Mouse (Mus musculus) forebrain, postnatal 0 days (tissue): ENCODE data around the gene Npy4r. TPM values are rescaled to one million over a fixed set of nuclear protein-coding genes. Genes with fewer than 3 reads are reported as not detected.
A peak's percentile ranks its signal among the peaks of the same experiment; 100 is the strongest.

ENCODE experiments used
- ATAC-seq: fragments of 200-750 bp; cut with Nextera tagmentation; 2 replicates; pipeline ENCODE4 v1.8.0; 2017; ENCODE audit warnings: mild to moderate bottlenecking, moderate library complexity
- DNase-seq: peaks from one replicate; pipeline ENCODE4 v3.0.0-alpha.2; 2015
- H3K27ac ChIP-seq: fragments of 300-500 bp; sonication (generic); 2 replicates; pipeline ENCODE4 v1.5.1; 2014; ENCODE audit warnings: low read depth, mild to moderate bottlenecking, antibody characterized with exemption, low read length, moderate library complexity, mixed read lengths
- H3K27me3 ChIP-seq: fragments of 300-500 bp; sonication (generic); 2 replicates; pipeline ENCODE4 v1.6.1; 2014; ENCODE audit warnings: mild to moderate bottlenecking, low read length, mixed read lengths; ENCODE audit not compliant: insufficient read depth
- H3K36me3 ChIP-seq: fragments of 300-500 bp; sonication (generic); 2 replicates; pipeline ENCODE4 v1.6.1; 2014; ENCODE audit warnings: mild to moderate bottlenecking, moderate library complexity; ENCODE audit not compliant: insufficient read depth
- H3K4me1 ChIP-seq: fragments of 300-500 bp; sonication (generic); 2 replicates; pipeline ENCODE4 v1.6.1; 2014; ENCODE audit warnings: antibody characterized with exemption; ENCODE audit not compliant: insufficient read depth
- H3K4me2 ChIP-seq: fragments of 300-500 bp; sonication (generic); 2 replicates; pipeline ENCODE4 v1.6.1; 2014; ENCODE audit warnings: low read depth, mild to moderate bottlenecking, moderate library complexity
- H3K4me3 ChIP-seq: fragments of 300-500 bp; sonication (generic); 2 replicates; pipeline ENCODE4 v1.5.1; 2014; ENCODE audit warnings: low read depth, low read length, mixed read lengths
- H3K9ac ChIP-seq: fragments of 300-500 bp; sonication (generic); 2 replicates; pipeline ENCODE4 v1.6.1; 2014; ENCODE audit warnings: mild to moderate bottlenecking
- H3K9me3 ChIP-seq: fragments of 300-500 bp; sonication (generic); 2 replicates; pipeline ENCODE4 v1.6.1; 2016; ENCODE audit warnings: low read length
- CTCF ChIP-seq: sonication (generic); IDR thresholded peaks from 2 replicates; pipeline ENCODE4 v1.5.1; 2016; ENCODE audit warnings: antibody characterized with exemption, control low read depth, low read depth
- WGBS: fragments of 180-500 bp; shearing (Covaris S2); extraction: QIAGEN DNeasy Blood & Tissue Kit; methylation state at CpG from one replicate; pipeline ENCODE4 v1.1.7; 2014; 5-methylcytosine and 5-hydroxymethylcytosine counted together
- polyA plus RNA-seq: library from polyadenylated mRNA; unstranded; fragments of >200 nt; fragmentation: Nextera tagmentation; extraction: Ambion mirVana; gene quantifications from 2 replicates; pipeline ENCODE4 v1.2.1, GENCODE M21; 2015
- total RNA-seq: library from RNA; depleted of rRNA; stranded (reverse); fragments of >200 nt; gene quantifications from 2 replicates; pipeline ENCODE4 v1.2.3, GENCODE M21; 2014; rRNA removed

Npy4r gene
- 0.08 and 0.19 TPM in 2 replicates for total RNA-seq
- polyA plus RNA-seq: 0.05 and 0.10 TPM in 2 replicates

- Histone ChIP-seq H3K36me3 (no peaks in the 10 kb centered on the region), H3K4me2 (no peak within 1 kb of the TSS), H3K27me3 (0 out of 2 replicates have a peak, but pooled peaks cover 4% of the 10 kb centered on the region), H3K4me1 (no peaks in the 10 kb centered on the region), H3K4me3 (no peak within 1 kb of the TSS), H3K9me3 (no peaks in the 10 kb centered on the region), H3K27ac (no peak within 1 kb of the TSS), H3K9ac (no peak within 1 kb of the TSS)
- WGBS: 23% methylated on average over 16 of the region's 16 CpGs
- TF ChIP-seq CTCF: no peak
- DNase-seq: no peak
- ATAC-seq: peak; percentile 30; the same call in 1 of the 2 replicates
Observed at GRCm38 (mm10) chr14:34152342-34152741, at the start of gene Npy4r. Gene Npy4r, minus strand, starts transcription at chr14:34152489.

GRCm38 (mm10) chr14:34201231-34202035 is 49.1 kb upstream of the Npy4r start, which contains the start of gene Gprin2:
Gene Gprin2, minus strand, starts transcription at chr14:34201653.
- peak; percentile 70 for ATAC-seq
- Histone ChIP-seq H3K4me2 (peak within 1 kb of the TSS; percentile 71), H3K4me1 (peaks cover 7% of the 10 kb centered on the region; the same call in 1 of the 2 replicates), H3K27ac (peak within 1 kb of the TSS; percentile 79), H3K4me3 (peak within 1 kb of the TSS; percentile 76), H3K36me3 (no peaks in the 10 kb centered on the region), H3K27me3 (no peaks in the 10 kb centered on the region), H3K9ac (peak within 1 kb of the TSS; percentile 84), H3K9me3 (no peaks in the 10 kb centered on the region)
- WGBS: 3% methylated on average over 31 of the region's 52 CpGs
- peak; percentile 61 for DNase-seq
- TF ChIP-seq CTCF: peak; percentile 3; the same call in 1 of the 2 replicates

GRCm38 (mm10) chr14:34200738-34201230 is 48.5 kb upstream of the Npy4r start:
- H3K9me3 ChIP-seq: no peaks in the 10 kb centered on the region
- peak overlapping the region; percentile 79 for H3K27ac ChIP-seq
- no peaks in the 10 kb centered on the region for H3K36me3 ChIP-seq
- H3K4me1 ChIP-seq: peaks cover 7% of the 10 kb centered on the region; the same call in 1 of the 2 replicates
- TF ChIP-seq CTCF: peak; percentile 34; the same call in 1 of the 2 replicates
- H3K4me2 ChIP-seq: peak overlapping the region; percentile 71
- H3K4me3 ChIP-seq: peak overlapping the region; percentile 76
- WGBS: under 1% methylated on average over 19 of the region's 19 CpGs
- ATAC-seq (peak; percentile 89), DNase-seq (peak; percentile 68)
- H3K27me3 ChIP-seq: no peaks in the 10 kb centered on the region
- H3K9ac ChIP-seq: peak overlapping the region; percentile 84

- Histone ChIP-seq H3K4me2 (no peak overlapping the region), H3K27me3 (no peaks in the 10 kb centered on the region), H3K9me3 (no peaks in the 10 kb centered on the region), H3K36me3 (peaks cover 20% of the 10 kb centered on the region), H3K4me3 (no peak overlapping the region), H3K27ac (no peak overlapping the region), H3K9ac (no peak overlapping the region), H3K4me1 (peaks cover 7% of the 10 kb centered on the region; the same call in 1 of the 2 replicates)
- no peak for ATAC-seq
- WGBS: 42% methylated on average over 4 of the region's 4 CpGs
- no peak for TF ChIP-seq CTCF
- DNase-seq: no peak
Observed at GRCm38 (mm10) chr14:34196706-34197105, 44.4 kb upstream of the Npy4r start.

- Histone ChIP-seq H3K4me3 (no peak overlapping the region), H3K9me3 (no peaks in the 10 kb centered on the region), H3K27ac (no peak overlapping the region), H3K4me1 (peaks cover 7% of the 10 kb centered on the region; the same call in 1 of the 2 replicates), H3K36me3 (peaks cover 20% of the 10 kb centered on the region), H3K9ac (no peak overlapping the region), H3K27me3 (no peaks in the 10 kb centered on the region), H3K4me2 (no peak overlapping the region)
- 91% methylated on average over 15 of the region's 15 CpGs for WGBS
- no peak for TF ChIP-seq CTCF
- no peak for ATAC-seq
- no peak for DNase-seq
Observed at GRCm38 (mm10) chr14:34195466-34195865, 43.2 kb upstream of the Npy4r start.

- Histone ChIP-seq H3K4me1 (no peaks in the 10 kb centered on the region), H3K4me3 (no peak overlapping the region), H3K27me3 (no peaks in the 10 kb centered on the region), H3K4me2 (no peak overlapping the region), H3K36me3 (peaks cover 20% of the 10 kb centered on the region), H3K9ac (no peak overlapping the region), H3K9me3 (no peaks in the 10 kb centered on the region), H3K27ac (no peak overlapping the region)
- TF ChIP-seq CTCF: no peak
- ATAC-seq (no peak), DNase-seq (no peak)
- 87% methylated on average over 4 of the region's 4 CpGs for WGBS
Observed at GRCm38 (mm10) chr14:34193879-34194278, 41.6 kb upstream of the Npy4r start.

GRCm38 (mm10) chr14:34190361-34190760 is 38.1 kb upstream of the Npy4r start:
- no peak overlapping the region for H3K27ac ChIP-seq
- no peaks in the 10 kb centered on the region for H3K9me3 ChIP-seq
- H3K27me3 ChIP-seq: no peaks in the 10 kb centered on the region
- TF ChIP-seq CTCF: no peak
- no peak overlapping the region for H3K4me2 ChIP-seq
- H3K4me3 ChIP-seq: no peak overlapping the region
- peaks cover 18% of the 10 kb centered on the region for H3K36me3 ChIP-seq
- no peak overlapping the region for H3K9ac ChIP-seq
- H3K4me1 ChIP-seq: no peaks in the 10 kb centered on the region
- WGBS: 81% methylated on average over 7 of the region's 7 CpGs
- DNase-seq (no peak), ATAC-seq (no peak)
